Mouse (Mus musculus) frontal cortex, postnatal 14 days (tissue): ENCODE measurements around the gene Ttll9.

Experiments used
- DNase-seq, 2 experiments: peaks; one replicate each; pipeline ENCODE4 v3.0.0; 2022; ENCODE audit warnings: low spot score in 2 of 2

Gene Ttll9

DNA sequence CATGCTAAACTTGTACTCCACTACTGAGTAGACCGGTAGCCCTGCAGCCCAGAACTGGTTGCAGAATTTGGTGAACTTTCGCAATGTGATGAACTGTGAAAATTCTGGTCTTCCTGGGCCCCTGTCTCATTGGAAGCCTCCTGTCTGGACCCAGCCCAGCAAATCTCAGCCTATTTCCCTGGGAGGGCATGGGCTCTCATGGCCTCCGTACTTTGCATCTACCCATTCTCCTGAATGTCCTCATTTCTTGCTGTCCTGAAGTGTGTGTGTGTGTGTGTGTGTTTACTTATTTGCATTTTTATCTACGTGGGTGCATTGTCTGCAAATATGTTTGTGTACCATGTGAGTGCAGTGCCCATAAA lies 87.7 kb downstream of the Ttll9 start:
- DNase-seq = no peak

DNA sequence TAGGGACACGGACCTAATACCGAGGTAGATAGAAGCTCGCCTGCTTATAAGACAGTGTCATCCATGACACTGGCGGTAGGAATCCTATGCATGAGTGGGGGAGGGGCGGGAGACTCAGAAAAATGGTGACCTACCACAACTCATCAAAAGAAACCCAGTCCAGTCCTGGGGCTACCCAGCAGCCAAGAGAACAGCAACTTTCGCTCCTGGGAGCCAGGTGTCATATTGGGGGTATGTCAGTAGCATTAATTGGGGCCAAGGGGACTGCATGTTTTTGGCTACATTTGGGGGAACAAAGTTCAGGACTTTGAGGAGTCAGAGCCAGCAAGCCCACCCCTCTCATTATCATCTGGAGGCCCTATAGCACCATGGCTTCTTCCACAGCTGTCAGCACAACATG lies 88.8 kb downstream of the Ttll9 start:
- no peak for DNase-seq

DNA sequence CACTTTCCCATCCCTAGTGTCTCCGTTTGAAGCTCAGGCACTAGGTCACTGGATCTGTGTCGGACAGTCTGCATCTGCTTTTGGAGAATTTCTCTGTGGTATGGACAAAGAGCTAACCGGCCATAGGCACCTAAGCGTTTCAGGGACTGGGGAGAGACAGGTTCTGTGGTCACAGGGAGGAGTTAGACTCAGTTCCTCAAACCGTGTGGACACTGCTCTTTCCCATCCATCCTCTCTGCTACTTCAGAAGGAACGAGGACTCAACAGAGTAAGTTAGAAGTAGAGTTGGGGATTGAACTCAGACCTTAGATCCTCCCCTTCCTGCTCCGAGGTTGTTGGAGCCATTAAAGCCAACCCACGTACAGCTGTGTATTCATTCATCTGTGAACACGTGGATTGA lies 89.3 kb downstream of the Ttll9 start:
- no peak for DNase-seq

DNA sequence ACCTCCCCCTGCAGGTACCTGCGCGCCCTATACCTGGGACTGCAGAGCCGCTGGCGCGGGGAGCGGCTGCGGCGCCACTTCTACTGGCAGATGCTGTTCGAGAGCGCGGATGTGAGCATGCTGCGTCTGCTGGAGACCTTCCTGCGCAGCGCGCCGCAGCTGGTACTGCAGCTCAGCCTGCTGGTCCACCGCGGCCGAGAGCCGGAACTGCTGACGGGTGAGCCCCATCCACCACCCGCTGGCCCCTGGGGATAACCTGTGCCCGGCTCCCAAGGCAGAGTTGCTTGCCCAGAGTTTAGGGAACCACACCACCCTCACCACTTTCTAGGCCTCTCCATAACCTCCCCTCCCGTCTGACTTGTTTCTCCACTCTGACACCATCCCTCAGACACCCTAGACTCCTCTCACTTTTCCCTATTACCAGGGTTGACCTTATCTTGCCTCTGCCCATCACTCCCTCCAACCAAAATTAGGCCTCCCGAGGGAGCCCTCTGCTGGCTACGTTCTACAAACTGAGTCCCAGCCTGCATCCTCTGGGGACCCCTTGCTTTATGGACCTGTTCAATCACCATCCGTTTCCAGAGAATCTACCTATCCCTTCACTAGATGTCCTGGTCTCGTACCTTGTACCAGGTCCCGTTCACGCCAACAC lies 90.5 kb downstream of the Ttll9 start:
- DNase-seq = no peak

DNA sequence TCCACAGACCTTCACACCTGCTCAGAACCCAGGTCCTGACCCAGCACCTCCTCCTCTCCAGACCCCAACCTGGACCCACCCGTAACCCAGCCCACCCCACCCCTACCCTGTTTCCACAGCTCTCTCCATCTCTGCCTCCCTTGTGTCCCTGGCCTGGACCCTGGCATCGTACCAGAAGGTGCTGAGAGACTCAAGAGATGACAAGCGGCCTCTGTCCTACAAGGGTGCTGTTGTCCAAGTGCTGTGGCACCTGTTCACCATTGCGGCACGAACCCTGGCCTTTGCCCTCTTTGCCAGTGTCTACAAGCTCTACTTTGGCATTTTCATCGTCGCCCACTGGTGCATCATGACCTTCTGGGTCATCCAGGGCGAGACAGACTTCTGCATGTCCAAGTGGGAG lies 91.6 kb downstream of the Ttll9 start:
- no peak for DNase-seq

DNA sequence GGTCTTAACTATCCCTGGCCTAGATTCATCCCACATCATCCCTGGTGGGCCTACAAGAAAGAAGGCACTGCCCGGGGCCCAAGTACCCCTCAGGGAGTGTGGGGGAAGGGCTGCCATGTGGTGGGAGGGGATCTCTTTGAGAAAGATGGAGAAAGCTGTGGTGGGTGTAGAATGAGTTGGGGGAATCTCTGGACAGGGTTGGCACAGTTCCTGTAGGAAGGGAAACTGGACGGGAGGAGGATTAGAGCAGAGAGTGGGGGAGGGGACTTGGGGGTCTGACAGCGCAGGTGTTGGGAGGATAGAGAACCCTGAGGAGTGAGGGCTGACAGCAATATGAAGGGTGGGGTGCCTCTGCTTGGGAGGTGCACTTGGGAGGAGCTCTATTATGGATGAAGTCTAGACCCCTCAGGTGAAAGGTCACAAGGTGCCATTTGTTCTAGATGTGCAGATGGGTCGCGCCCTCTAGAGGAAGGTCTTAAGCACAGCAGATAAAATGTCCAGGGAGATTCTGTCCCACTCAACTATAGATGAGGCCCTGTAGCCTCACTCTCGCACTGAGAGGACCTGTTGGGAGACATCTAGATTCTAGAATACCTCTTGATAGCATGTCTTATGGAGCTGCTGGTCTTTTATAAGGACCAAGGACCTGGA lies 93.1 kb downstream of the Ttll9 start:
- no peak for DNase-seq
